Mouse (Mus musculus) right cerebral cortex, postnatal 25 days (tissue): ENCODE data around the gene Pcna.
"Not testable (repeated sequence)": the region's sequence is repeated elsewhere in the genome, so short reads cannot be mapped to it uniquely, and the experiment has no call there.

ENCODE experiments used
- DNase-seq: peaks from one replicate; pipeline ENCODE4 v3.0.0; 2022

The Pcna gene

DNA sequence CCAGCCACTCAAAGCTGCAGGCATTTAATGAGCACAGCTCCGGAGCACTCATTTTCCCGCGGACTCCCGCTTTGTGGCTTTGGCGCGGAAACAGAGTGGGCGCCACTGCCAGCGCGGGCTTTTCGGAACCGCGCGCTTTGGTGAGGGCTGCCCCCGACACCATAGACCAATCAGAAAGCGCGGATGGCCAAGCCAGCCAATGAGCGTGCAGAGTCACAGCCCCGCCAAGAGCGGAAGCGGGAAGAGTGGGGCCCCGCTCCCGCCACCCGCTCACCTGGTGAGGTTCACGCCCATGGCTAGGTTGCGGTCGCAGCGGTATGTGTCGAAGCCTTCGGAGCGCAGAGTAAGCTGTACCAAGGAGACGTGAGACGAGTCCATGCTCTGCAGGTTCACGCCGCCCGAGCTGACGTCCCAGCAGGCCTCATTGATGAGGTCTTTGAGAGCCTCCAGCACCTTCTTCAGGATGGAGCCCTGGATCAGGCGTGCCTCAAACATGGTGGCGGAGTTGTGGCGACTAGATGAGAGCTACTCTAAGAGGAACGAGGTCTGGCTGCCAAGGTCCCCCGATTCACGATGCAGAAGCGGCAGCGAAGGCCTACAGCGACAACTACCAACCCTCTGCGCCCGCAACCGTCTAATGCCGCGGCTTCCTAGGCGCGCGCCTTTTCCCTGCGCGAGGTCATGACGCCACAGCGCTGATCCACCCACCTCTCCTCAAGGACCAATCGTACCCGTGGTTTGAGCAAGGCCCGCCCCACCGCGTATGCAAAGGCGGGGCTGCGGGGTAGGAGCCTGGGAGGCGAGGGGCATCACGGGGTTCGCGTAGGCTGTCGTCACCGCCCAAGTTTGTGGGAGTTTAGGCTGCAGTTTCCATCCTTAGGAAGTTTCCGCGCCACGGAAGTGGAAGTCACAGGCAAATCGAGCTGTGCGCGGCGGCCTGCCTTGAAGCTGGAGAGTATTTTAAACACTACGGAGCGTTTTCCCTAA, at the start of gene Pcna:
TSS of gene Pcna (minus strand) at position 773 of the 987 bp plus-strand sequence.
- DNase-seq: peak; percentile 97

DNA sequence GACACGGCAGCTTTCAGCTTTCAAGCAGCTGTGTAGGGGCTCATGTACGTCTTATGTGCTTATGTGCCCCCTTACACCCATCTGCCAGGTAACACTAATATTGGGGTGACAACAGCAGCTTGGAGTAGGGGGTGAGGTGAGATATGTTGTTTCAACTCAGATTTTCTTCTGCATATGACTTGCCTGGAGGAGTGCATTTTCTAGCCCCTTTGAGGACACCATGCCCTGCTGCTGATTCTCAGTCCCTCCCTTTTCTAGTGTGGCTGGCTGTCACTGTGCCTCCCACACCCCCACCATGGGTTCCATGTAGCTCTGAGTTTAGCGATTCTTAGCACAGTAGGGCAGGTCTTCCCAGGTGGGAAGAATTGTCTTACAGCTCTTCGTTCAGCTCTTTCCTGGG, 48.3 kb upstream of the Pcna start:
- DNase-seq: no peak

DNA sequence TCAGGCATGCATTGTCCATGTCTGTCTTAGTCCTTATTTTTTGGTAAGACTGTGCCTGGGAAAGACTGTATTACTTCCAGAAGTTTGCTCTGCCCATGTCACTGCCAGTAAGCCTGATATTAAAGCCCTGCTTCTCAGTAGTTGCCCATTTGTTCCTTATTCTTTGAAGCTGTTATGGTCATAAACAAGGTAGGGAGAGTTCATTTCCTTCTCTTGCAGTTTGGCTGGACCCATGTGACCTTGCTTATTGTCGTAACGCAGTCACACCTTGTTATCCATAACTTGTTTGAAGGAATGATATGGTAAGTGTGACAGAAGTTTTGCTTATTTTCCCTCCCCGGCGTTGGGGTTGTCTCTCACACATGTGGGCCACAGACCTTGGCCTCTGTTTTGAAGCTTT, 45.1 kb upstream of the Pcna start:
- DNase-seq: no peak

DNA sequence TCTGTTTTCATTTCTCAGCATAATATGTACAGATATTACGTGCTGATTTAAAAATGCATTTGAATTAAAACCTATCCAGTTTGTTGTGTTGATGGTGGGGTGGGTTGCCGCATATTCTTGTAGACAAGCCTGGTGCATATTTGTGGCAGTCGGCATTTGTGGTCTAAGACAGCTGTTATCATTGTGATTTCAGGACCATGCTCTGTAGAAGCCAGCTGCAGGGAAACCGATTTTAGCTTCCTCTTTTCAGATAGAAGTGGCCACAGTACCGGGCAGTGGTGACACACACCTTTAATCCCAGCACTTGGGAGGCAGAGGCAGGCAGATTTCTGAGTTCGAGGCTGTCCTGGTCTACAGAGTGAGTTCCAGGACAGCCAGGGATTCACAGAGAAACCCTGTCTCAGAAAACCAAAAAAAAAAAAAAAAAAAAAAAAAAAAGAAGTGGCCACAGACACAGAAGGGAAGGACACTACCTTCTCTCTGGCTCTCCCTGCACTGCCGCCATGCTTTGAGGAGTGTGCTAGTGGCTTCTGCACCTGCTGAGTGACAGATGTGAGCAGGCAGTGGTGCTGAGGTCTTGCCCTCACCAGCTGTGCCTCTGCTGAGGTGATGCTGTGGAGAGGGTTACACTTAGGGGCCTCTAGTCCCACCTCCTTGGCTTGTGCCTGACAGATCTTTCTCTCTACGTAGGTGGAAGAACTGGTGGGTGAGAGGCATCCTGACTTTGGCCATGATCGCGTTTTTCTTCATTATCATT, 40.8 kb upstream of the Pcna start:
- no peak for DNase-seq

DNA sequence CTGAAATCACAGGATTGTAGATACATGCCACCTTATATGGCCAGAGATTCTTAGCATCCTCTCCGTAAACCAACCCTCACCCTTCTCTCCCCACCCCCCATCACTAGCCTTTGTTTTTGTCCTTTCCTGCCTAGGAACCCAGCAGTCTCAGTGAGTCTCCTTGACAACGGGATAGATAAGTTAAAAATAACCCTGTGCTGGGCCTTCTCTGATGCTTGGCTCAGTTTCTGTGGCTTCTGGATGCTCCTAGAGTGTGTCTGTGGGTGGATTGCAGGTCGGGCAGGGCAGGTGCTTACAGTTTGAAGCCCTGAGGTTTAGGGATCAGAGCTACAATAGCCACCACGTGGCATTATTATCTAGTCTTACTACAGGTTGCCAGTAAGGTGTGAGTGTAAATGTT, 39.0 kb upstream of the Pcna start:
- DNase-seq: peak; percentile 44

DNA sequence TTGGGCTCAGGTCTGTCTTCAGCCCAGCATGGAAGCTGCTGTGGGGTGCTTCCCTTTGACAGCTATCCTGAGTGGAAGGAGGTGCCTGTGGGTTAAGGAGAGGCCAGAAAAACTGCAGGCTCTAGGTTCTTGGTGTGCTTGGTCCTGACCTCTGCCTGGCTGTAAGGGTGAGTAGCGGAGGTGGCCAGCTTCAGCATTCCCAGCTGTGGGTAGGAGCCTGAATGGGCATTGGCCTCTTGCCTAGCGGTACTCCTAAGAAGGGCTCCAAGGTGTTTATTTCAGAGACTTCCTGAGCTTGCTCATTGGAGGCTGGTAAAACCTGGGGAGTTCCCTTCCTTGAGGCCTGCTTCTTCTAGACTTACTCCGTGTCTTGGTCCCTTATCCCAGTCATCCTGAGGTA, 38.2 kb upstream of the Pcna start:
- no peak for DNase-seq

DNA sequence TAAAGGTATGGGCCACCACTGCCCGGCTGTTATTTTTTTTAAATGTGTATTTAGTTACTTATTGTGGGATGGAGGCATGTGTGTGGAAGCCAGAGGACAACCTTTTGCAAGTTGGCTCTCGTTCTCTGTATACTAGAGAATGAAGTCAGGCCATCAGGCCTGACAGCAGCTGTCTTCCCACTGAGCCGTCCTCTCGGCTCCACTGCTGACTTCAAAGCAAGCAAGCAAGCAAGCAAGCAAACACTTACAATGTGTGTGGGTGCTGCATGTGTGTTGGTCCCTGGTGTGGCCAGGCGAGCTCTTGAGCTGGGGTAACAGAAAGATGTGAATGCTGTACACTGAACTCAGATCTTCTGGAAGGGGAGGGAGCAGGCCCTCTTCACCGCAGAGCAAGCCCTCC, 37.7 kb upstream of the Pcna start:
- DNase-seq: no peak

DNA sequence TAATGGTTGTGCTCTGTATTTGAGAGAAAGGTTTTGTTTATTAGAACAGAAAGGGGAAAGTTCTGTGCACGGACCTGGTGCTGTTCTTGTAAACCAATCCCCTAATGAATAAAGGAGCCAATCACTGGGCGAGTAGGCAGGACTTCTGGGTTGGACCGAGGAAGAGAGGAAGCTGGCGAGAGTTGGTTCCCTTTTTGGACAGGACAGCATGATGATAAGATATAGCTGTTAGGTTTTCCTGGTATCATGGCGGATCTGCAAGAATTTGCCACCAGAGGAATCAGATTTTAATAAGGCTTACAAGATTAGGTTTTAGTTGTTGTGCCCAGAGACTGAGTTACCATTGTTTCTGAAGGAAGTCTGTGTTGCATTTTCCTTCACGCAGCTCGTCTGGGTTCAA, 36.1 kb upstream of the Pcna start:
- DNase-seq: not testable (repeated sequence)

DNA sequence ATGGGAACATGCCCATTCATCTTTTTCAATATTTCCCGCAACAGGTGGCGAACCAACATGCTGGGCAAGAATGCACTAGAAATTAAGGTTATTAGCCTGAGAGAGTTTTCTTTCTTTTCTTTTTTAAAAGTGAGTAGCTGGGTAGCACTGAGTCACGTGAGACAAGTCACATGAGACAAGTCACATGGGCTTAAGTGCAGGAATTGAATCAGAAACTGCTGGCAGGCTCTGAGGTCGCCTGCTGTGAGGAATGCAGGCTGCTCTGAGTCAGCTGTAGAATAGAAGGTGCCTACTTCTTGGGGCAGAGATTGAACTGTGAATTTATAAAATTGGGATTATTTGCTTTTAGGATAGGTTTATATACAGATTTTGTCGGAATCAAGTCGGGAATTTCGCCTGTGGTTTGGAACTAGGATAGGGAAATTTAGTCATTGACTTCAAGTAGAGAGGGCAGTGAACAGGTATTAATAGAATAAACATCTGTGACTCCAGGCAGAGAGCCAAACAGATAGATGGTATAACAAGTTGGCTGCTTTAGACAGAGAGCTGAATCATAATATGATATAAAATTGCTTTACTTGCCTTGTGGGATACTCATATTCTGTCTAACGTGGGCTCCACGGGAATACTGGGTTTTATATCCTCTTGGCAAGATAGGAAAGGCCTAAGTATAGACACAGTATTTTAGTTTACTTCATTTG, 33.4 kb upstream of the Pcna start:
- DNase-seq: no peak

DNA sequence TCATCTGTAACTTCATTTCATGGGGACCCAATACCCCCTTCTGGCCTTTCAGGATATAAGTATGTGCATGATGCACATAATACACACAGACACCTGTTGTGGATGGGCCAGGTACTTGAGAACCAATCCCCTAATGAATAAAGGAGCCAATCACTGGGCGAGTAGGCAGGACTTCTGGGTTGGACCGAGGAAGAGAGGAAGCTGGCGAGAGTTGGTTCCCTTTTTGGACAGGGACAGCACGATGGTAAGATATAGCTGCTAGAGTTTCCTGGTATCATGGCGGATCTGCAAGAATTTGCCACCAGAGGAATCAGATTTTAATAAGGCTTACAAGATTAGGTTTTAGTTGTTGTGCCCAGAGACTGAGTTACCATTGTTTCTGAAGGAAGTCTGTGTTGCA, 32.6 kb upstream of the Pcna start:
- not testable (repeated sequence) for DNase-seq

DNA sequence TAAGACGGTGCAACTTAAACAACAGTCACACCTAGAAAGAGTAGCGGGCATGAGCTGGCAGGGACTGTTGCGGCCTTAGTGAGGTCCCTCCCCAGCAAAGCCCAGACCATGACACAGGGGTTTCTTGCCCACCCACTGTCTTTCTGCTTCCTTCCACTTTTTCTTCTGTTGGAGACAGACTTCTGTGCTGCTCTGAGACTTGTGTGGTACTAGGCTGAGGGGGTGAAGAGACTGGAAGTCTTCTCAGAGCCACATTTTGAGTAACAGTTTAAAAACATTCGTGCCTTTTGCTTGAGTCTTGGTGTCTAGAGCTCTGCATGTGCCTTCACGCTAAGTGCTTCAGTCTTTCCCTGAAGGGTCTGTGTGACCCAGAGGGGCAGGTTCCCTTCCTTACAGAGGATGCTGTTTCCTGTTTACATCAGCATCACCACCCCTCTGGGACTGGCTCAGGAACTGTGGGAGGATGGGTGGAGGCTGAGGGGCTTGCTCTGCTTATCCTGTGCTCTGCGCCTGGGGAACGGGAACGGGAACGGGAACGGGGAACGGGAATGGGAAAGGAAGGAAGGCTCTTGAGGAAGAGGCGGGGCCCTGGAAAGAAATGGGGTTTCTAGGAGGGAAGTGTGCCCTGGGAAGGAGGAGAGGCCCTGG, 31.5 kb upstream of the Pcna start:
- DNase-seq: no peak

DNA sequence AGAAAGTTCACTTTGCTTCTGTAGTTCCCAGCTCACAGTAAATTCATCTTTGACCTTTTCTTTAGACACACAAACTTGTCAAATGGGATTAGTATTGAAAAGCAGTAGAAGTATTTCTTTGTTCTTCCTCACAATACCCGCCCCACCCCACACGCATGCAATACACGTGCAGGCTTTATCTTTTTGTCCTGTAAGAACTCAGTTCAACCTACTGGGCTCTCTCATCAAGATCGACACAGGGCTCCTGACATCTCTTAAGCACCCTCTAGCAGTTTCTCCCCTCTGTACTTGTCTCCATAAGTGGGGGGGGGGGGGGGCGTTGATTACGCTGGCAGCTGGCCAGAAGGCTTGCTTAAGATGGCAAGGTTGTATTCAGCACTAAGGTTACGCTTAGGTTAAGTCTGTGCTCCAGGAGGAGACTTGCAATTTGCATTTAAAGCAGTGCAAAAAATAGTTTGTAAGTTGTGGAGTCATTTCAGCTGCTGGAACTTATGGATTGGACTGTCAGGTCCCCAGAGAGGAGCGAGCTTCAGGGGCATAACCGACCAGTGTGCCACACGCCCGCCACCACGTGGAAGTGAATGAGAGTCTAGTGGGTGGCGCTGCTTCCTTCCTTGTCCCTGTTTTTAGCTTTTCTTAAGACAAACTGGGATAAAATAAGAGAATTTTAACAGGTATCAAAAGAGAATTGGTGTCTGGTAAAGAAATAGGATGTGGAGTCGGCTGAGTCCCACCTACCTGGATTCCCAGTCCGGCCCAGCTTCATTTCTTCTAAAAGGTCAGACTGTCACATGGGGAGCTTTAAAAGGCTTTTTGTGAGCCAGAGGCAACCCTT, 30.3 kb upstream of the Pcna start:
- no peak for DNase-seq

DNA sequence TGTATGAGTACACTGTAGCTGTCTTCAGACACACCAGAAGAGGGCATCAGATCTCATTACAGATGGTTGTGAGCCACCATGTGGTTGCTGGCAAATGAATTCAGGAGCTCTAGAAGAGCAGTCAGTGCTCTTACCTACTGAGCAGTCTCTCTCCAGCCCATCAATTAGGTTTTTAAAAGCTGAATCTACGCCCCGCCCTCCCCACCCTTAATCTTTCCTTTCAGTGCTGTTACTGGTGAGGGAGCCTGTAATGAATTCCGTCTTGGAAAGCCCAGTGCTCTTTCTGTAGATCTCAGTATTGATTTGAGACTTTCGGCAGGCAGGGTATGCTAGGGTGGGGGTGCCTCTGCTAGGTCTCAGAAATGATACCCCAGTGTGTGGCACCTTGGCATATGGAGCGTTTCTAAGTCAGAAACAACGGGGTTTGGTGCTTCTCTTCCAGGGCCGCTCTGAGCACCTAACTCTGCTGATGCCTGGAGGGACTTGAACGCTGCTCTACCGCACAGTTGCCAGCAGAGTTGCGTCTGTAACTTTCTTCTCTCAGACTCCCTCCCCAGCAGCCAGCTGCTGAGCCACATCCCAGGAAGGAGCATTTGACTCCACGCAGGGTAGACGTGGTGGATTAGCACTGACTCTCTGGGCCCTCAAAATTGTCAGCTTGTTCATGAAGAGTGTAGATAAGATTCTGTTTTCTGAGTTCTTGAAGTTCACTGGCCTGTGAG, 29.5 kb upstream of the Pcna start:
- no peak for DNase-seq

DNA sequence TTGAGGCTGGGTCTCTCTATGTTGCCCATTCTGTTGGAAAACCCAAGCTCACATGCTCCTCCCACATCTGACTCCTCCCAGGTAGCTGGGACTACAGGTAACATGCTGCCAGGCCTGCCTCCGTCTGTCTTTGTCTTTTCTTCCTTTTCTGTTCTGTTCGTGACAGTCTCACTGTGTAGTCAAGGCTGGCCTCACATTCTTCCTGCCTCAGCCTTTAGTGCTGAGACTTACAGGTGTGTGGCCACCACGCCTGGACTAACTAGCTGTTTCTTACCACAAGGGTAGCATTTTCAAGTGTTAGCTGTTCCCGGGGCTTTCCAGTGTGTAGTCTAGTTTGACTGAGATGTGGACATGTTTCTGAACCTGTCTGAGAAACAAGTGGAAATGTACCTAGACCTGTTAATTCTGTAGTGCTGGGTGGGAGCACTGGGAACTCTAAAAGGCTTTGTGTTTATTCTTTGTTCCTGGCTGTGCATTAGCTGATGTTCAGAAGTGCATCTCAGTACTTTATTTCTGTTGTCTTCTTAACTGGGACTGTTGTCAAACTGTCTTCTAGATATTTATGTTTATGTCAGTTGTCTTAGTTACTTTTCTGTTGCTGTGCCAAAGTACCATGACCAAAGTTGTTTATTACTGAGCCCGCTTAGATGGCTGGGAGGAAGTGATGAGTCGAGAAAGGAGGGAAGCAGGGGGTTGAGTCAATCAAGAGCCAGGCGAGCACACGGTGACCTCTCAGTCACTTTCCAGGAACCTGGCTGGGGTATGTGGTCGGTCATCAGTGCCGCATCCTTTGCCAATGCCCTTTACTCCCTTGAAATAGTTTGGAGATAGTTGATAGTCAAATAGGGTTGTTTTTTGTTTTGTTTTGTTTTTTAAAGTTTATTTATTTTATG, 28.7 kb upstream of the Pcna start:
- DNase-seq: no peak

DNA sequence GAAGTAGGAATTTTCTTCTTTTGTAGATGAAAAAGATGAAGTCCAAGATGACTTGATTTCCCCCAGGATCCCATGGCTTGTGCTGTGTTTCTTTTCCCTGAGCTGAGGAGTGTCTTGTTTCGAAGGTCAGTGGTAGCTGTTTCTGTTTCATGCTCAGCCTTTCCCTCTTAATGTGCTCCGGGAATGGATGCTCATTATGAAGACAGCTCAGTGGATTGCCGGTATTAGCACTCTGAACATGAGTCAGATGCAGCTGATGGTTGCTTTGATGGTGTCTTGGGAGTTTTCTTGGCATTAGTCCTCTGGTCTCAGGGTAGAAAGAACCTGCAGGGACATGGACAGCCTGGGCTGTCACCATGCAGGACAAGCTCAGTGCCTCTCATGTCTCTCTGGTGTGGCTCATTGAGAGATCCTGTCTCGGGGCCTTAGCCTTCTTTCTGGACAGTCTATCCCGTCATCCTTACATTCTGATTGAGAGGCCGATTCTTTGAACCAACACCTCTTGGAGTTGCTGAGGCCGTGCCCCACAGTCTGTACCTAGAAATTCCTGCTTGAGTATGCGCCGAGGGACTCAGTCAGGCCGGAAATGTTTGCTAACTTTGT, 27.5 kb upstream of the Pcna start:
- DNase-seq: no peak

DNA sequence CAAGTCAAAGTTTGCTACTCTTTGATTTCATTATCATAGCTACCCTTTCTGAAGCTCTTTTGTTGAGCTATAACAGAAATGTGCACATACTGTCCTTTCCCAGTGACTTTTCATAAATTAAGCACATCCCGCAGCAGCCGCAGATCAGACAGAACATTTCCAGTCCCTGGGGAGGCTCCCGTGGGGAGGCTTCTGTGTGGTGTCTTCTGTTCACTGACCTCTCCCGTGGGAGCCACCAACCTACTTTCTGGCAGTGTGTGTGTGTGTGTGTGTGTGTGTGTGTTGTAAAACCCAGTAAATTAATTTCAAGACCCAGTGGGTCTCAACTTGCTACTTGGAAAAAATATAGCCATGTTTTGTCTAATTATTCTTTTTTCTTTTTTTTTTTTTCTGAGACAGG, 26.9 kb upstream of the Pcna start:
- DNase-seq: no peak

DNA sequence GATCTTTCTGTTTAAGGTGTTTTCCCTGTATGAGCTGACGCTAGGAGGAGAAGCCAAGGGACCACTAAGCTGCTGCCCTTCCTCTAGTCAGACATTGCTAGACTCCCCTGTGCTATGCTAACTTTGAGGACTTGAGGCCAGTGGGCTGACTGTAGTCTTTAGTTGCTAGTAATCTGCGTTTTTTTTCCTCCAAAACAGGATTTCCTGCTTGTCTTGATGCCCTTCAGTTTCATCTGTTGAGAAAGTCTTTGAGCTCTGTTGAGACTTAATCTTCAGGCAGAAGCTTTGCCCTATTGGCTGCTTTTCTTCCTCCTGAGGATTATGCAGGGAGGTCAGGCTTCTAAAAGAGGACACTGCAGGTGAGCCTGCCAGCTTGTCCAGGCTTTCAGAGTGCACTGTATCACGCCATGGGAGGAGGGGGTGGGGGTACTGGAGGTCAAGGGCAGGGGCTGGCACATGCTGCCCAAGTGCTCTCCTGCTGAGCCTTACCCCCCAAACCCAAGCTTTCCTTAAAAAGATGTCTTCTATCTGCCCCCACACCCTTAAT, 26.3 kb upstream of the Pcna start:
- no peak for DNase-seq

DNA sequence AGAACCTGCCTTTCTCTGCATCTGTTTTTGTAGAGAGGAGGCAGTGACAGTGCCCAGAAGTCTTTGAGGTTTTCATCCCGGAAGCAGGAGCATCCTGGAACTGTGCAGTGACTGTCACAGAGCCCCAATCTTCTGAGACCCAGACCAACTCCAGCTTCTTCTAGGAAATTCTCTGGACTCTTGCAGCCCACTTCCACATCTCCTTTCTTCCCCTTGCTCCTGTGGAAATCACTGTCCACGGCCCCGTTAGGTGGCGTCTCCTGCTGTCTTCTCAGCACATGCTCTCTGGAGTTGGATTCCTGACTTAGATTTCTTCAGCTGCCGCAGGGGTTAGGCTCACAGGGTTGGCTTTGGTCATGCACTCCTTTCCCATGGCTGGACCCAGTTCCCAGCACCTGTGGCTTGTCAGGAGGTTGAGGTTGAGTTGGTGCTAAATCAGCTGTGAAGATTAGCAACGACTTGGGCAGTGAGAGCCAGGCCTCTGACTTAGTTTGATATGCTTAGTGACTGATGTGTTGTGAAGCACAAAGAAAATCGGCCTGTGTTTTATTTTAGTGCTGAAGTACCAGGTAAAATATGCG, 25.2 kb upstream of the Pcna start:
- DNase-seq: no peak

DNA sequence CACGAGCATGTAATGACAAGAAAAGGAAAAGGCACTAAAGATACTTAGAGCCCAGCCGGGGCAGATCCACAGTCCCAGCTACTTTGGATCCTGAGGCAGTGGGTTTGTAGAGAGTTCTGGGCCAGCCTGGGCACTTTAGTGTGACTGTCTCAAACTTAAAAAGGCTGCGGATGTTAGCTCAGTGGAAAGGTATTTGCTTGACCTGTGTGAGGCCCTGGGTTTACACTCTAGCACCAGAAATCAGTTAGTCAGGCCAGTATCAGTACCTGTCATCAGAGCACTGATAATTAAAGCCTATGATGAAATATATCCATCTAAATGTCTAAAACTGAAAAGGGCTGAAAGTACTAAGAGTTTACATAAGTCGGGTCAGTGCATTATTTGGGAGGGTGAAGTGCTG, 23.1 kb upstream of the Pcna start:
- DNase-seq: no peak
